ENCODE assay signal across 25 mouse cellular contexts in the genomic region with DNA sequence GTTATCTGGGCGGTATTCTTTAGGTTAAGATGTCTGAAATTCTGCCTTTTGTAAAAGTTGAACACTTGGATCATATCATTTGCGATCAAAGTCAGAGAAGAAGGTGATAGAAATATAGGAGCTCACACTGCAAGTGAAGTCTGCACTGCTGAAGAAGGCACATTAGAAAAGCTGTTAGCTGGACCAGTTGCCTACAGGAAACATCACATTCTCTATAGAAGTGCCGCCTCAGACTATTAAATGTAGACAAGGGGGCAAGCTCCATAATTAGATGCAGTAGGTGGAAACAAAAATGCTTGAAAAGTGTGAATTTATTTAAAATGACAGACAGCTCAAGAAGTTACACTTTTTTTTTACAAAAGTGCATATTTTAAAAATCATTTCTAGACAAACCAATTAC.
A peak's percentile ranks its signal among the peaks of the same experiment; 100 is the strongest.
DNase-seq lines count a peak whose midpoint lies in the region; ATAC-seq lines count a peak whose summit lies in the region.
"Had no signal": no experiment of that assay in that cellular context is flagged by ENCODE, and none has a peak within 500 bp of the region (broad histone marks: within the 10 kb centered on the region; RNA-seq: fewer than 3 reads in every experiment).

No protein-coding gene starts in this region.

- H3K27ac ChIP-seq in forebrain, embryonic 13.5 days = no peak overlapping the region
- H3K27ac ChIP-seq in forebrain, embryonic 12.5 days = no peak overlapping the region
- H3K27ac ChIP-seq: embryonic facial prominence, embryonic 13.5 days; heart, embryonic 10.5 days; hindbrain, embryonic 12.5 days had no signal

- 84% methylated on average over 3 of the region's 3 CpGs for WGBS in forebrain, embryonic 13.5 days
- WGBS in forebrain, embryonic 12.5 days = 86% methylated on average over 3 of the region's 3 CpGs

- intact Hi-C loops in left cerebral cortex, postnatal 25 days (cut with DNase I) = loop anchor here (2.0 kb wide), 1 partner anchor 33 kb away; no protein-coding TSS in a partner anchor

- H3K4me3 ChIP-seq in forebrain, embryonic 13.5 days = no peak overlapping the region
- H3K4me3 ChIP-seq in forebrain, embryonic 12.5 days (replicated peaks) = no peak overlapping the region
- H3K4me3 ChIP-seq: embryonic facial prominence, embryonic 13.5 days; heart, embryonic 10.5 days; hindbrain, embryonic 12.5 days had no signal

- H3K27me3 ChIP-seq in forebrain, embryonic 13.5 days = no peaks in the 10 kb centered on the region
- no peaks in the 10 kb centered on the region for H3K27me3 ChIP-seq in forebrain, embryonic 12.5 days
- H3K27me3 ChIP-seq: embryonic facial prominence, embryonic 13.5 days; hindbrain, embryonic 12.5 days had no signal

- no peaks in the 10 kb centered on the region for H3K4me1 ChIP-seq in forebrain, embryonic 13.5 days
- no peaks in the 10 kb centered on the region for H3K4me1 ChIP-seq in forebrain, embryonic 12.5 days
- H3K4me1 ChIP-seq: embryonic facial prominence, embryonic 13.5 days; heart, embryonic 10.5 days; hindbrain, embryonic 12.5 days had no signal

- no peaks in the 10 kb centered on the region for H3K36me3 ChIP-seq in forebrain, embryonic 13.5 days (ENCODE audit: poor library complexity, severe bottlenecking)
- no peaks in the 10 kb centered on the region for H3K36me3 ChIP-seq in forebrain, embryonic 12.5 days (replicated peaks)
- H3K36me3 ChIP-seq: embryonic facial prominence, embryonic 13.5 days; G1E; heart, embryonic 10.5 days; hindbrain, embryonic 12.5 days had no signal

- no peak overlapping the region for H3K9ac ChIP-seq in forebrain, embryonic 13.5 days
- no peak overlapping the region for H3K9ac ChIP-seq in forebrain, embryonic 12.5 days
- H3K9ac ChIP-seq: embryonic facial prominence, embryonic 13.5 days; hindbrain, embryonic 12.5 days had no signal

- no peak for DNase-seq in frontal cortex, postnatal 25 days (ENCODE audit: low spot score in 2 of 2)
- DNase-seq in left cerebral cortex, postnatal 25 days (ENCODE audit: low spot score in 2 of 2) = peak; percentile 13 to 73
- DNase-seq in left cerebral cortex, adult 8-10 months (ENCODE audit: low spot score in 2 of 2) = no peak
- no peak for DNase-seq in embryo, embryonic 11 days
- DNase-seq: adrenal gland, adult 8-10 months; adrenal gland, postnatal 36 days; B cell, adult 2 months; cerebellum, adult 11-12 months; cerebellum, adult 9-10 months; cerebellum, postnatal 25 days; gastrocnemius, postnatal 10 days; heart, adult 18-20 months; heart, postnatal 10 days; heart, postnatal 4 days had no signal

- H3K4me2 ChIP-seq in forebrain, embryonic 13.5 days = no peak overlapping the region
- H3K4me2 ChIP-seq in forebrain, embryonic 12.5 days = no peak overlapping the region
- H3K4me2 ChIP-seq: embryonic facial prominence, embryonic 13.5 days; hindbrain, embryonic 12.5 days had no signal

- H3K9me3 ChIP-seq in forebrain, embryonic 13.5 days (replicated peaks) = no peaks in the 10 kb centered on the region
- H3K9me3 ChIP-seq in forebrain, embryonic 12.5 days = no peaks in the 10 kb centered on the region
- H3K9me3 ChIP-seq: embryonic facial prominence, embryonic 13.5 days; G1E; heart, embryonic 10.5 days; hindbrain, embryonic 12.5 days had no signal

- peak; percentile 21; the same call in 1 of the 2 replicates for ATAC-seq in forebrain, embryonic 13.5 days
- ATAC-seq in forebrain, embryonic 12.5 days (ENCODE audit: low FRiP score) = no peak
- ATAC-seq in frontal cortex, adult (ENCODE audit: low TSS enrichment) = peak; percentile 94
- ATAC-seq: CD4-positive, CD25-positive, alpha-beta regulatory T cell, adult 4 months; hindbrain, embryonic 16.5 days; inflammation-experienced regulatory T-cells, adult 6 months; intestine, postnatal 0 days had no signal

Comparison
In these comparisons a context has a peak if more than half of its experiments do, and no peak if none do; other contexts are left out.
1. DNase-seq: peak in left cerebral cortex, postnatal 25 days (2 of 2); none in frontal cortex, postnatal 25 days (0 of 2), left cerebral cortex, adult 8-10 months (0 of 2) and embryo, embryonic 11 days (single experiment).